Mouse (Mus musculus): Measurements from ENCODE around the gene Ms4a14. TPM values are rescaled to one million over a fixed set of nuclear protein-coding genes. Genes with fewer than 3 reads are reported as not detected.
"Not testable (repeated sequence)": the region's sequence is repeated elsewhere in the genome, so short reads cannot be mapped to it uniquely, and the experiment has no call there.

Ms4a14 gene
- polyA plus RNA-seq, 1 experiment from 2014 or later: 0.05 TPM

GRCm38 (mm10) chr19:11298939-11299338 lies 15.3 kb downstream of the Ms4a14 start:
- no peaks in the 10 kb centered on the region for H3K27me3 ChIP-seq
- WGBS: 30% methylated on average over 2 of the region's 2 CpGs
- no peak for ATAC-seq (replicated peaks)
- no peak overlapping the region for H3K4me3 ChIP-seq
- H3K36me3 ChIP-seq: no peaks in the 10 kb centered on the region
- no peaks in the 10 kb centered on the region for H3K9me3 ChIP-seq
- no peaks in the 10 kb centered on the region for H3K4me1 ChIP-seq
- no peak overlapping the region for H3K27ac ChIP-seq (replicated peaks)
- H3K4me2 ChIP-seq (replicated peaks): no peak overlapping the region
- H3K9ac ChIP-seq (replicated peaks): no peak overlapping the region

DNA sequence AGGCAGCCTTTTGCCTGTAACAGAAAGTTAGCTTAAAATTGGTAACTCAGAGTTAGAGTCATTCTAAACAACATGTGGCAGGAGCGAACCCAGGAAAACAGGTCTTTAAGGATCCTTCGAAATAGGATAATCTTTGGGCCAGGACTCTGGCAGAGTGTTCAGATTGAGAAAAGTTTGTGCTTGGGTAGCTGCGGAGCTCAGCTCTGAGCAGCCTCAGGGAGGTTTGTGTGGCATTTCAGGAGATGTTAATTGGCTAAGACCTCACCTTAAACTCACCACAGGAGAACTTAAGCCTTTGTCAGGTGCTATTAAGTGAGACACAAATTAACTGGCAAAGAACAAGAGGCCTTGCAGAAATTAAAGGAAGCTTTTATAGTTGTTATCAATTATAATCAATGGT lies 20.6 kb downstream of the Ms4a14 start:
- H3K4me2 ChIP-seq (replicated peaks): peak overlapping the region; percentile 47
- not testable (repeated sequence) for H3K36me3 ChIP-seq; H3K4me3 ChIP-seq; H3K9ac ChIP-seq (replicated peaks); ATAC-seq (replicated peaks); H3K4me1 ChIP-seq; H3K27me3 ChIP-seq; H3K27ac ChIP-seq (replicated peaks); H3K9me3 ChIP-seq
- 5% methylated on average over 3 of the region's 3 CpGs for WGBS

DNA sequence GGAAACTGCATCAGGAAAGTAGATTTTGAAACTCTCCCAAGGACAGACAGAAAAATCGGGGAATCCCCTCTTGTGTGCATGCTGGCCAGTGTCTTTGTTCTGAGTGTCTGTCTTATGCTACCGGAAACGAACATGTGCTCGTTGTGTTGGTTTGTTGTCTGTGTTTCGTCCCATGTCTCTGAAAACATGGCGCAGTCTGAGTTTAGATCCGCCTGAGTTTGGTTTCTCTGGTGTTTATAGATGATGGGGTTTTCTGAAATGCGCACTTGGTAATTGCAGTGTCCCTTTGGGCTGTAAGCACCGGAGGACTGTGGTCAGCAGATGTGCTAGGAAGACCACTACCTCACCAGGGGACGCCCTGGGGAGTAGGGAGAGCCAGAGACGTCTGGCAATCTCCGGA lies 21.3 kb downstream of the Ms4a14 start:
- H3K27me3 ChIP-seq: no peaks in the 10 kb centered on the region
- 9% methylated on average over 12 of the region's 12 CpGs for WGBS
- peak overlapping the region; percentile 47 for H3K4me2 ChIP-seq (replicated peaks)
- H3K9ac ChIP-seq (replicated peaks): peak overlapping the region; percentile 32
- no peaks in the 10 kb centered on the region for H3K36me3 ChIP-seq
- H3K9me3 ChIP-seq: no peaks in the 10 kb centered on the region
- H3K27ac ChIP-seq (replicated peaks): no peak overlapping the region
- H3K4me1 ChIP-seq: no peaks in the 10 kb centered on the region
- H3K4me3 ChIP-seq: peak overlapping the region; percentile 37
- no peak for ATAC-seq (replicated peaks)

DNA sequence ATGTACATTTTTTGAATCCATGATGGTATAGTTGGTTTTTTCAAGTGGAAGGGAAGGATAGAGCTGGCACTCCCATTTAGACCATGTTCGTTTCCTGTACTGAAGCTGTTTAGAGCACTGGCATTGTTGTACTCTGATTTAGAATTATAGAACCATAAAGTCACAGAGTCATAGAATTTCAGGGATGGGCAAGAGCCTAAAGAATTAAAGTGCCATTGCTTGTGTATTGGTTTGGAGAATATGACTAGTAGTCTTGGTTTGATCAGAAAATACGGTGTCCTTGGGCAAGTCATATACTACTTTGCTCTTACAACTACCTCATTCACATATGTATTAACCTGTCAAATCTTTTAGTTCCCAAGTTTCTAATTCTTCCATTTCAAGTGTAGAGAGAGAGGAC lies 30.5 kb downstream of the Ms4a14 start, which contains the start of gene Ms4a5:
Gene Ms4a5, minus strand, starts transcription at position 101 of the 400 bp plus-strand sequence.
- Histone ChIP-seq H3K36me3 (no peaks in the 10 kb centered on the region), H3K4me3 (no peak within 1 kb of the TSS), H3K4me1 (no peaks in the 10 kb centered on the region), H3K9me3 (no peaks in the 10 kb centered on the region), H3K9ac (replicated peaks) (no peak within 1 kb of the TSS), H3K27ac (replicated peaks) (no peak within 1 kb of the TSS), H3K27me3 (no peaks in the 10 kb centered on the region), H3K4me2 (replicated peaks) (no peak within 1 kb of the TSS)
- no peak for ATAC-seq (replicated peaks)
- 87% methylated on average over 2 of the region's 2 CpGs for WGBS

DNA sequence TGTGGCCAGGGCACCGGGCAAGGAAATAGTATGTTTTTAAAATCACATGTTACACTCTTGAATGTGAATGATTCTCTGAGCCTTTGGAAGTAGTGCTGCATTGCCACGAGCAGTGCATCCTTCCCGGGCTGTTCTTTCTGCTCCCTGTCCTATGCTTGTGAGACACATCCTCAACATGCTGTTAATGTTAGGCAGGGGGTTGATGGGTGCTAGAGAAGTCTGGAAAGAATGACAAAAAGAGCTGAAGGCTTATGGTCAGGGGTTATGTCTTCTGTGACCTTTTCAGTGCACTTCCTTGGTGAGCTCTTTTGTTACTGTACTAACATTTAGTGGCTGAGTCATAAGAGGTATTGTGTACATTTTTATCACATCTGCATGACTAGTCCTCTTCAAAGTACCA lies 34.0 kb downstream of the Ms4a14 start:
- 91% methylated on average over 3 of the region's 3 CpGs for WGBS
- H3K9ac ChIP-seq (replicated peaks): no peak overlapping the region
- no peaks in the 10 kb centered on the region for H3K27me3 ChIP-seq
- H3K4me2 ChIP-seq (replicated peaks): no peak overlapping the region
- H3K9me3 ChIP-seq: no peaks in the 10 kb centered on the region
- H3K4me3 ChIP-seq: no peak overlapping the region
- H3K36me3 ChIP-seq: no peaks in the 10 kb centered on the region
- no peaks in the 10 kb centered on the region for H3K4me1 ChIP-seq
- H3K27ac ChIP-seq (replicated peaks): no peak overlapping the region
- no peak for ATAC-seq (replicated peaks)

DNA sequence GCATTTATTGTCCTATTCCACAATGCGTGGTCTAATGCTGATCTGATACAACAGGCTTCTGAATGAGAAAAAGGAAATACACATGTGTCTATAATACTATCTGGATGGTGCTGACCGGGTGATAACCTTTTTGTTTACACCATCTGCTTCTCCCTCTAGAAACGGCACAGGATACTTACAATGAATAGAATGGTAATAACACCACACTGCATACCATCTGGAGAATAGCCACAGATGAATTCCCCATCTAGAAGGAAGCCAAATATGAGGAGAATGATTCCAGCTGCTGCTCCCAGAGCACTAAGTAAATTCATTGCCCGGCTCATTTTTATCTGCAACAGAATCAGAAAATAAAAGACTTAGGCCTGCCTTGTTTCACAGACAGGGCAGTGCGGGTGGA lies 37.8 kb downstream of the Ms4a14 start:
- Histone ChIP-seq H3K27ac (replicated peaks) (no peak overlapping the region), H3K4me1 (no peaks in the 10 kb centered on the region), H3K36me3 (no peaks in the 10 kb centered on the region), H3K9me3 (no peaks in the 10 kb centered on the region), H3K27me3 (no peaks in the 10 kb centered on the region), H3K9ac (replicated peaks) (no peak overlapping the region), H3K4me3 (no peak overlapping the region), H3K4me2 (replicated peaks) (no peak overlapping the region)
- 64% methylated on average over 5 of the region's 5 CpGs for WGBS
- ATAC-seq (replicated peaks): no peak

GRCm38 (mm10) chr19:11266956-11267355 lies 47.3 kb downstream of the Ms4a14 start:
- H3K4me1 ChIP-seq: no peaks in the 10 kb centered on the region
- H3K9ac ChIP-seq (replicated peaks): no peak overlapping the region
- H3K4me3 ChIP-seq: no peak overlapping the region
- no peaks in the 10 kb centered on the region for H3K9me3 ChIP-seq
- no peaks in the 10 kb centered on the region for H3K27me3 ChIP-seq
- H3K4me2 ChIP-seq (replicated peaks): no peak overlapping the region
- H3K36me3 ChIP-seq: no peaks in the 10 kb centered on the region
- WGBS: 81% methylated on average over 4 of the region's 4 CpGs
- ATAC-seq (replicated peaks): no peak
- no peak overlapping the region for H3K27ac ChIP-seq (replicated peaks)

- no peaks in the 10 kb centered on the region for H3K36me3 ChIP-seq
- H3K4me1 ChIP-seq: no peaks in the 10 kb centered on the region
- H3K9ac ChIP-seq (replicated peaks): no peak within 1 kb of the TSS
- H3K9me3 ChIP-seq: no peaks in the 10 kb centered on the region
- no peak within 1 kb of the TSS for H3K27ac ChIP-seq (replicated peaks)
- no peak within 1 kb of the TSS for H3K4me2 ChIP-seq (replicated peaks)
- 88% methylated on average over 8 of the region's 8 CpGs for WGBS
- no peaks in the 10 kb centered on the region for H3K27me3 ChIP-seq
- no peak within 1 kb of the TSS for H3K4me3 ChIP-seq
- no peak for ATAC-seq (replicated peaks)
These were observed 48.0 kb downstream of the Ms4a14 start, which contains the start of gene Ms4a1 for GRCm38 (mm10) chr19:11266052-11266845. Gene Ms4a1 (minus strand): TSS chr19:11266241.

DNA sequence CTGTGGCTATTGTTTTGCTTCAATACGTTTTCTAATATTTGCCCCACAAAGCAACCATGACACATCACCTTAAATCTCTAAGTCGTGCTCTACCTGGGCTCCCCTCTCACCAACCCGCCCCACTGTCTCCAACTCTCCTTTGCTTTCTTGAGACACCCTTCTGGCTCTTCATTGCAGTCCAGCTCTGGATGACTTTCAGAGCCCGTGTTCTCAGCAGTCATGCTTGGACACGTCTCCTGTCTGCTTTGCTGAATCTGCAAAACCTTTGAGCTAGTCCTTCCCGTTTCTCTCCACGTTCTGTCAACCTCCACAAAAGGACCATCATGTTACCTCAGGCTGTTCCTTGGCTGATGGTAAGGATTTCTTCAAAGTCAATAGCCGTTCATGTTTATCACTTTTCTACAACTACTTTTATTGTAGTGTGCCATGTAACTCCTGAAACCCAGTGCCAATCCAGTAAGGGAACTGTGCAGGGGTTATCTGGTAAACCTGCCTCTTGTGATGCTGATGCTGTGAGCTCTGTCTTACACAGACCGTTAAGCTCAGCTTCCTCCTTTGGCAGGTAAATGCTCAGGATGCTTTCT lies 49.6 kb downstream of the Ms4a14 start:
- Histone ChIP-seq H3K9me3 (no peaks in the 10 kb centered on the region), H3K9ac (replicated peaks) (no peak overlapping the region), H3K27ac (replicated peaks) (no peak overlapping the region), H3K36me3 (no peaks in the 10 kb centered on the region), H3K4me1 (no peaks in the 10 kb centered on the region), H3K4me2 (replicated peaks) (no peak overlapping the region), H3K27me3 (no peaks in the 10 kb centered on the region), H3K4me3 (no peak overlapping the region)
- 86% methylated on average over 9 of the region's 9 CpGs for WGBS
- ATAC-seq (replicated peaks): no peak

DNA sequence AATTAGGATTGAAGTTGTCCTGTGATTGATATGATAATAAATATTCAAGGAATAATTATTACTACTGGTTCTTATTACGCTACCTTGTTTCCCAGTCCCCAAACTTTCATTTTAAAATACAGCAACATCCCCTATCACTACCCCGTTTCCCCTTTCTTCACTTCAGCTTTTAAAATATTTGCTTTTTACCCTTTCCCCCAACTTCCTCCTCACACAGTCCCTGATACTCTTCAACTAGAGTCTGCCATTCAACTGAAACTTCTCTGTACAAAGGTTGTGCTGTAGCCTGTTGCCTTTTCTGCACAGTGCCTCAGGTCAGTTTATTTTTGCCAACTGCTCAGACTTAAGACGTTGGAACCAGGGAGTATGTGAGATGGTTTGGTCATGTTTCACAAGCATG lies 50.7 kb downstream of the Ms4a14 start:
- no peak overlapping the region for H3K9ac ChIP-seq (replicated peaks)
- H3K27me3 ChIP-seq: no peaks in the 10 kb centered on the region
- no peaks in the 10 kb centered on the region for H3K36me3 ChIP-seq
- ATAC-seq (replicated peaks): no peak
- H3K4me1 ChIP-seq: no peaks in the 10 kb centered on the region
- 91% methylated on average over 3 of the region's 3 CpGs for WGBS
- no peak overlapping the region for H3K4me3 ChIP-seq
- H3K27ac ChIP-seq (replicated peaks): no peak overlapping the region
- no peak overlapping the region for H3K4me2 ChIP-seq (replicated peaks)
- H3K9me3 ChIP-seq: no peaks in the 10 kb centered on the region

- H3K27me3 ChIP-seq; H3K4me3 ChIP-seq; H3K9ac ChIP-seq (replicated peaks); H3K4me2 ChIP-seq (replicated peaks); H3K4me1 ChIP-seq; H3K9me3 ChIP-seq; H3K27ac ChIP-seq (replicated peaks); H3K36me3 ChIP-seq; ATAC-seq (replicated peaks): not testable (repeated sequence)
- WGBS: 82% methylated on average over 4 of the region's 4 CpGs
These were observed 51.3 kb downstream of the Ms4a14 start for GRCm38 (mm10) chr19:11262932-11263331.

- H3K36me3 ChIP-seq: no peaks in the 10 kb centered on the region
- H3K9me3 ChIP-seq: no peaks in the 10 kb centered on the region
- 96% methylated on average over 2 of the region's 2 CpGs for WGBS
- no peak overlapping the region for H3K4me3 ChIP-seq
- H3K4me2 ChIP-seq (replicated peaks): no peak overlapping the region
- no peak overlapping the region for H3K27ac ChIP-seq (replicated peaks)
- no peak for ATAC-seq (replicated peaks)
- H3K4me1 ChIP-seq: no peaks in the 10 kb centered on the region
- H3K9ac ChIP-seq (replicated peaks): no peak overlapping the region
- H3K27me3 ChIP-seq: no peaks in the 10 kb centered on the region
These were observed 52.7 kb downstream of the Ms4a14 start for GRCm38 (mm10) chr19:11261522-11261921.

Measured in forebrain, embryonic 15.5 days (tissue).